Mouse (Mus musculus) embryonic facial prominence, embryonic 13.5 days (tissue): Measurements from ENCODE around the gene G3bp2. TPM values are rescaled to one million over a fixed set of nuclear protein-coding genes. Genes with fewer than 3 reads are reported as not detected.
"Not testable (repeated sequence)": the region's sequence is repeated elsewhere in the genome, so short reads cannot be mapped to it uniquely, and the experiment has no call there.

Experiments
- ATAC-seq: fragments of 200-750 bp; cut with Nextera tagmentation; 2 replicates; pipeline ENCODE4 v1.8.0; 2017; ENCODE audit warnings: low read depth; ENCODE audit not compliant: insufficient number of reproducible peaks, insufficient read depth, low FRiP score, low TSS enrichment
- H3K27ac ChIP-seq: fragments of 300-500 bp; sonication (generic); 2 replicates; pipeline ENCODE4 v1.5.1; 2015; ENCODE audit warnings: moderate library complexity, mild to moderate bottlenecking, inconsistent platforms
- H3K27me3 ChIP-seq: fragments of 300-500 bp; sonication (generic); 2 replicates; pipeline ENCODE4 v1.6.1; 2015; ENCODE audit warnings: mild to moderate bottlenecking, inconsistent platforms
- H3K36me3 ChIP-seq: fragments of 300-500 bp; sonication (generic); 2 replicates; pipeline ENCODE4 v1.6.1; 2015; ENCODE audit warnings: mild to moderate bottlenecking, inconsistent platforms
- H3K4me1 ChIP-seq: fragments of 300-500 bp; sonication (generic); 2 replicates; pipeline ENCODE4 v1.6.1; 2015; ENCODE audit warnings: inconsistent platforms
- H3K4me2 ChIP-seq: fragments of 300-500 bp; sonication (generic); 2 replicates; pipeline ENCODE4 v1.6.1; 2015; ENCODE audit warnings: moderate library complexity, mild to moderate bottlenecking, inconsistent platforms
- H3K4me3 ChIP-seq: fragments of 300-500 bp; sonication (generic); 2 replicates; pipeline ENCODE4 v1.5.1; 2015; ENCODE audit warnings: mild to moderate bottlenecking, inconsistent platforms
- H3K9ac ChIP-seq: fragments of 300-500 bp; sonication (generic); 2 replicates; pipeline ENCODE4 v1.6.1; 2015; ENCODE audit warnings: mild to moderate bottlenecking, inconsistent platforms
- H3K9me3 ChIP-seq: fragments of 300-500 bp; sonication (generic); 2 replicates; pipeline ENCODE4 v1.6.1; 2016; ENCODE audit warnings: inconsistent platforms
- WGBS: fragments of 180-500 bp; shearing (Covaris S2); methylation state at CpG from one replicate; pipeline ENCODE4 v1.1.7; 2015; ENCODE audit warnings: mixed read lengths; 5-methylcytosine and 5-hydroxymethylcytosine counted together
- polyA plus RNA-seq: library from polyadenylated mRNA; unstranded; fragments of >200 nt; fragmentation: Nextera tagmentation; extraction: Ambion mirVana; gene quantifications from 2 replicates; pipeline ENCODE4 v1.2.1, GENCODE M21; 2015

Gene G3bp2
- polyA plus RNA-seq: 202 and 213 TPM in 2 replicates

GRCm38 (mm10) chr5:92083417-92084038 lies at the start of gene G3bp2:
TSS of gene G3bp2 (minus strand) at chr5:92083719.
- Histone ChIP-seq H3K27me3 (no peaks in the 10 kb centered on the region), H3K9ac (peak within 1 kb of the TSS; percentile 96), H3K4me1 (peaks cover 29% of the 10 kb centered on the region), H3K27ac (peak within 1 kb of the TSS; percentile 99), H3K36me3 (no peaks in the 10 kb centered on the region), H3K4me3 (peak within 1 kb of the TSS; percentile 90), H3K4me2 (peak within 1 kb of the TSS; percentile 65), H3K9me3 (no peaks in the 10 kb centered on the region)
- peak; percentile 96 for ATAC-seq
- under 1% methylated on average over 65 of the region's 65 CpGs for WGBS

- H3K4me1 ChIP-seq: peaks cover 25% of the 10 kb centered on the region
- ATAC-seq: not testable (repeated sequence)
Observed at GRCm38 (mm10) chr5:92133006-92133405, 49.5 kb upstream of the G3bp2 start.

GRCm38 (mm10) chr5:92132127-92132526 lies 48.6 kb upstream of the G3bp2 start:
- H3K4me3 ChIP-seq: no peak overlapping the region

More at GRCm38 (mm10) chr5:92133006-92133405, 49.5 kb upstream of the G3bp2 start:
- not testable (repeated sequence) for H3K9ac ChIP-seq, H3K4me2 ChIP-seq, H3K27ac ChIP-seq, H3K36me3 ChIP-seq, H3K4me3 ChIP-seq, H3K27me3 ChIP-seq, H3K9me3 ChIP-seq
- WGBS: 70% methylated on average over 4 of the region's 4 CpGs

GRCm38 (mm10) chr5:92130040-92130682 lies 46.6 kb upstream of the G3bp2 start:
- no peak overlapping the region for H3K27ac ChIP-seq
- ATAC-seq: no peak
- 89% methylated on average over 6 of the region's 6 CpGs for WGBS

More at GRCm38 (mm10) chr5:92132127-92132526, 48.6 kb upstream of the G3bp2 start:
- Histone ChIP-seq H3K36me3 (0 out of 2 replicates have a peak, but pooled peaks cover 6% of the 10 kb centered on the region), H3K9ac (no peak overlapping the region), H3K27ac (no peak overlapping the region), H3K9me3 (no peaks in the 10 kb centered on the region), H3K27me3 (no peaks in the 10 kb centered on the region), H3K4me2 (no peak overlapping the region), H3K4me1 (peaks cover 34% of the 10 kb centered on the region)
- 93% methylated on average over 4 of the region's 4 CpGs for WGBS
- no peak for ATAC-seq

GRCm38 (mm10) chr5:92129321-92129768 lies 45.8 kb upstream of the G3bp2 start:
- Histone ChIP-seq H3K4me2 (no peak overlapping the region), H3K36me3 (peaks cover 9% of the 10 kb centered on the region; the same call in 1 of the 2 replicates), H3K9me3 (no peaks in the 10 kb centered on the region), H3K9ac (no peak overlapping the region), H3K27ac (peak overlapping the region; percentile 83; the same call in 1 of the 2 replicates), H3K4me3 (no peak overlapping the region), H3K4me1 (peaks cover 32% of the 10 kb centered on the region), H3K27me3 (no peaks in the 10 kb centered on the region)
- 92% methylated on average over 1 of the region's 1 CpGs for WGBS
- ATAC-seq: no peak

More at GRCm38 (mm10) chr5:92130040-92130682, 46.6 kb upstream of the G3bp2 start:
- Histone ChIP-seq H3K27me3 (no peaks in the 10 kb centered on the region), H3K9me3 (no peaks in the 10 kb centered on the region), H3K4me3 (no peak overlapping the region), H3K36me3 (0 out of 2 replicates have a peak, but pooled peaks cover 6% of the 10 kb centered on the region), H3K4me1 (peaks cover 32% of the 10 kb centered on the region), H3K4me2 (no peak overlapping the region), H3K9ac (no peak overlapping the region)

GRCm38 (mm10) chr5:92128570-92128969 lies 45.1 kb upstream of the G3bp2 start:
- Histone ChIP-seq H3K4me2 (peak overlapping the region; percentile 36), H3K4me1 (peaks cover 32% of the 10 kb centered on the region), H3K4me3 (no peak overlapping the region), H3K27ac (peak overlapping the region; percentile 83), H3K9me3 (no peaks in the 10 kb centered on the region), H3K9ac (no peak overlapping the region), H3K36me3 (peaks cover 9% of the 10 kb centered on the region; the same call in 1 of the 2 replicates), H3K27me3 (no peaks in the 10 kb centered on the region)
- peak; percentile 69; the same call in 1 of the 2 replicates for ATAC-seq
- 9% methylated on average over 8 of the region's 8 CpGs for WGBS

GRCm38 (mm10) chr5:92127751-92128150 lies 44.2 kb upstream of the G3bp2 start:
- peaks cover 9% of the 10 kb centered on the region; the same call in 1 of the 2 replicates for H3K36me3 ChIP-seq
- H3K4me3 ChIP-seq: no peak overlapping the region
- peak overlapping the region; percentile 7 for H3K4me2 ChIP-seq
- no peak for ATAC-seq
- no peak overlapping the region for H3K9ac ChIP-seq
- 70% methylated on average over 10 of the region's 10 CpGs for WGBS
- H3K27me3 ChIP-seq: no peaks in the 10 kb centered on the region
- H3K9me3 ChIP-seq: no peaks in the 10 kb centered on the region
- H3K4me1 ChIP-seq: peaks cover 32% of the 10 kb centered on the region
- H3K27ac ChIP-seq: peak overlapping the region; percentile 83

GRCm38 (mm10) chr5:92127141-92127625 lies 43.7 kb upstream of the G3bp2 start:
- peaks cover 32% of the 10 kb centered on the region for H3K4me1 ChIP-seq
- H3K4me3 ChIP-seq: no peak overlapping the region
- peak overlapping the region; percentile 7 for H3K4me2 ChIP-seq
- peaks cover 9% of the 10 kb centered on the region; the same call in 1 of the 2 replicates for H3K36me3 ChIP-seq
- H3K27ac ChIP-seq: peak overlapping the region; percentile 83
- H3K9ac ChIP-seq: no peak overlapping the region
- WGBS: 39% methylated on average over 9 of the region's 9 CpGs
- H3K27me3 ChIP-seq: no peaks in the 10 kb centered on the region
- peak; percentile 21; the same call in 1 of the 2 replicates for ATAC-seq
- H3K9me3 ChIP-seq: no peaks in the 10 kb centered on the region

- 89% methylated on average over 3 of the region's 3 CpGs for WGBS
- Histone ChIP-seq H3K4me3 (no peak overlapping the region), H3K9me3 (no peaks in the 10 kb centered on the region), H3K27ac (no peak overlapping the region), H3K36me3 (peaks cover 3% of the 10 kb centered on the region; the same call in 1 of the 2 replicates), H3K9ac (no peak overlapping the region), H3K4me2 (no peak overlapping the region), H3K27me3 (no peaks in the 10 kb centered on the region), H3K4me1 (peaks cover 32% of the 10 kb centered on the region)
- no peak for ATAC-seq
Observed at GRCm38 (mm10) chr5:92125446-92125845, 41.9 kb upstream of the G3bp2 start.

GRCm38 (mm10) chr5:92121636-92122035 lies 38.1 kb upstream of the G3bp2 start:
- Histone ChIP-seq H3K4me2 (no peak overlapping the region), H3K4me1 (peaks cover 2% of the 10 kb centered on the region; the same call in 1 of the 2 replicates), H3K27ac (no peak overlapping the region), H3K9me3 (no peaks in the 10 kb centered on the region), H3K36me3 (peaks cover 3% of the 10 kb centered on the region; the same call in 1 of the 2 replicates), H3K27me3 (no peaks in the 10 kb centered on the region), H3K4me3 (no peak overlapping the region), H3K9ac (no peak overlapping the region)
- ATAC-seq: no peak
- 65% methylated on average over 4 of the region's 4 CpGs for whole genome bisulfite sequencing

- H3K9me3 ChIP-seq: no peaks in the 10 kb centered on the region
- H3K4me3 ChIP-seq: no peak overlapping the region
- no peak overlapping the region for H3K9ac ChIP-seq
- peaks cover 1% of the 10 kb centered on the region for H3K4me1 ChIP-seq
- H3K4me2 ChIP-seq: no peak overlapping the region
- H3K27ac ChIP-seq: no peak overlapping the region
- 58% methylated on average over 12 of the region's 12 CpGs for WGBS
- H3K27me3 ChIP-seq: no peaks in the 10 kb centered on the region
- H3K36me3 ChIP-seq: no peaks in the 10 kb centered on the region
- no peak for ATAC-seq
Observed at GRCm38 (mm10) chr5:92117823-92118403, 34.4 kb upstream of the G3bp2 start.
